In the genomic region with DNA sequence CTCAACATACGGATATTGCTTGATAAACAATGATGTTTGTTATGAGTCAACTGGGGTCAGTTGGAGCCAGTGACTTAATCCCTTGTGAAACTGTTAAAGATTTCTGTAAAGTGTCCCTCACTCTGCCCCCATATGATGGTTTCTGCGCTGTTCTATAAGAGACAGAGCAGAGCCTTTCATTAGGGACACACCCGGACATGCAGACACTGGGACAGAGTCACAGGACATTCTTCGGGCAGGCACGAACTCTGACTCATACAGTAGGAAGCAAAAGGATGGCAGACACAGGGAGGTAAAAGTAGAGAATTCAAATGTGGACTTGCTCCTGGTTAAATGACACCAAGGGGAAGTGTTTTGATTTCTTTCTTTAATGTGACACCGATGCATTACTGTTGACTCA, we compare ENCODE assay signal across 19 mouse cellular contexts.
"Had no signal": no experiment of that assay in that cellular context is flagged by ENCODE, and none has a peak within 500 bp of the region (broad histone marks: within the 10 kb centered on the region; RNA-seq: fewer than 3 reads in every experiment).

No protein-coding gene starts in this region.

- H3K9me3 ChIP-seq: heart, embryonic 10.5 days; hindbrain, embryonic 13.5 days; hindbrain, embryonic 15.5 days; limb, embryonic 10.5 days; limb, embryonic 12.5 days; liver, embryonic 13.5 days had no signal

- H3K4me3 ChIP-seq: gastrocnemius, adult 2 months; heart, embryonic 10.5 days; heart, embryonic 12.5 days; hindbrain, embryonic 13.5 days; hindbrain, embryonic 15.5 days; layer of hippocampus, adult 2 months; left cerebral cortex, adult 2 months; limb, embryonic 10.5 days; limb, embryonic 12.5 days; liver, embryonic 13.5 days had no signal

- H3K4me1 ChIP-seq: heart, embryonic 10.5 days; heart, embryonic 12.5 days; hindbrain, embryonic 13.5 days; hindbrain, embryonic 15.5 days; limb, embryonic 12.5 days had no signal

- DNase-seq: gastrocnemius, adult 2 months; gastrocnemius, postnatal 10 days; gastrocnemius, postnatal 25 days; heart, adult 18-20 months; heart, postnatal 36 days; kidney, adult 18-20 months; kidney, postnatal 10 days; kidney, postnatal 25 days; kidney, postnatal 4 days; liver, embryonic 13.5 days had no signal

- H3K4me2 ChIP-seq: heart, embryonic 12.5 days; hindbrain, embryonic 13.5 days; hindbrain, embryonic 15.5 days; limb, embryonic 12.5 days; liver, embryonic 13.5 days had no signal

- ATAC-seq: hindbrain, postnatal 0 days had no signal

- H3K36me3 ChIP-seq: heart, embryonic 10.5 days; heart, embryonic 12.5 days; hindbrain, embryonic 13.5 days; hindbrain, embryonic 15.5 days; limb, embryonic 10.5 days; limb, embryonic 12.5 days; liver, embryonic 13.5 days had no signal

- H3K9ac ChIP-seq: heart, embryonic 12.5 days; hindbrain, embryonic 13.5 days; hindbrain, embryonic 15.5 days; limb, embryonic 12.5 days; liver, embryonic 13.5 days had no signal

- H3K27me3 ChIP-seq: heart, embryonic 12.5 days; hindbrain, embryonic 13.5 days; hindbrain, embryonic 15.5 days; liver, embryonic 13.5 days had no signal

- H3K27ac ChIP-seq: gastrocnemius, adult 2 months; heart, embryonic 10.5 days; hindbrain, embryonic 13.5 days; hindbrain, embryonic 15.5 days; hindbrain, postnatal 0 days; layer of hippocampus, adult 2 months; left cerebral cortex, adult 2 months; limb, embryonic 10.5 days; limb, embryonic 12.5 days; liver, embryonic 13.5 days had no signal
